Mouse (Mus musculus) heart, postnatal 0 days (tissue): ENCODE data around the gene A430078G23Rik.

Experiments
- CTCF ChIP-seq: IDR thresholded peaks from 2 replicates; pipeline ENCODE4 v1.5.1; 2016; ENCODE audit warnings: antibody characterized with exemption, control low read depth, low read depth
- EP300 ChIP-seq: IDR thresholded peaks from 2 replicates; pipeline ENCODE4 v1.6.1; 2016; ENCODE audit warnings: antibody characterized with exemption, low read depth

GRCm38 (mm10) chr8:3331692-3332091 is 21.5 kb upstream of the A430078G23Rik start:
- TF ChIP-seq CTCF = no peak
- TF ChIP-seq EP300 = no peak
